In the genomic region with DNA sequence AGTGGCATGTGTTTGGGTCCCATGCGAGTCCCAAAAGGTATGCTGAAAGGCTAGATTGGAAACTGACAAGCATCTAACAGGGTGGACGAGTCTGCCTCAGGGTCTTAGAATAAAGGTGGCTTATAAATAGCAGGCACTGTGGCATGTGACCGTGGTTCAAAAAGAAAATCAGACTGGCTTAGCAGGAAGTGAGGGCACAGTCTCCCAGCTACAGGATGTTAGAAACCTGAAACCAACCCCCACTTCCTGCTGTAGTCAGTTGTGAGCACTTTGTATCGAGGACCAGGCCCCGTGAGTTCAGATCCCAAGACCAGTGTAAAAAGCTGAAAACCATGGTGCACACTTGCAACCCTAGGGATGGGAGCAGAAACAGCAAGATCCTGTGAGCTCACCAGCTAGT, we compare ENCODE assay signal across 14 mouse cellular contexts. TPM values are rescaled to one million over a fixed set of nuclear protein-coding genes. Genes with fewer than 3 reads are reported as not detected.
A peak's percentile ranks its signal among the peaks of the same experiment; 100 is the strongest.
DNase-seq lines count a peak whose midpoint lies in the region; ATAC-seq and TF ChIP-seq lines count a peak whose summit lies in the region.
"Had no signal": no experiment of that assay in that cellular context is flagged by ENCODE, and none has a peak within 500 bp of the region (broad histone marks: within the 10 kb centered on the region; RNA-seq: fewer than 3 reads in every experiment).

No protein-coding gene starts in this region.

- peaks cover 7 to 36% of the 10 kb centered on the region in 2 experiments for H3K36me3 ChIP-seq in CH12.LX (replicated peaks in 1 of 2; ENCODE audit: control insufficient read depth in 1 of 2, insufficient read depth in 1 of 2, low read length in 1 of 2)
- H3K36me3 ChIP-seq in limb, embryonic 10.5 days, result no peaks in the 10 kb centered on the region
- no peaks in the 10 kb centered on the region for H3K36me3 ChIP-seq in intestine, postnatal 0 days (ENCODE audit: control insufficient read depth, insufficient read depth)
- H3K36me3 ChIP-seq: G1E; hindbrain, embryonic 13.5 days had no signal

- no peak overlapping the region for H3K4me3 ChIP-seq in CH12.LX (replicated peaks in 1 of 3; ENCODE audit: low read depth in 2 of 3, low read length in 2 of 3, poor library complexity in 1 of 3)
- no peak overlapping the region for H3K4me3 ChIP-seq in limb, embryonic 10.5 days
- no peak overlapping the region for H3K4me3 ChIP-seq in intestine, postnatal 0 days (ENCODE audit: low read depth, low read length)
- no peak overlapping the region for H3K4me3 ChIP-seq in gastrocnemius, adult 2 months
- H3K4me3 ChIP-seq: hindbrain, embryonic 13.5 days had no signal

- TF ChIP-seq EP300 in CH12.LX (IDR thresholded peaks at IDR 0.05; ENCODE audit: low read length), result peak; percentile 44; the same call in 1 of the 2 replicates

- DNase-seq in 416B (ENCODE audit: low read depth) (peak; percentile 72), CH12.LX (ENCODE audit: extremely low read depth) (peak; percentile 72)
- no peak for DNase-seq in limb, embryonic 10.5 days (ENCODE audit: low spot score)
- DNase-seq in spleen, adult 18-20 months, result peak; percentile 34 to 40
- no peak for DNase-seq in gastrocnemius, adult 2 months
- DNase-seq in kidney, postnatal 14 days, result no peak
- DNase-seq: adrenal gland, adult 2 months; cerebellum, adult 9-11 months; gastrocnemius, postnatal 25 days had no signal

- 0 out of 2 replicates have a peak overlapping the region, but pooled peaks have one; percentile 42 for H3K4me2 ChIP-seq in CH12.LX (ENCODE audit: insufficient read depth, low read depth, poor library complexity, severe bottlenecking)
- no peak overlapping the region for H3K4me2 ChIP-seq in intestine, postnatal 0 days (replicated peaks; ENCODE audit: low read depth)
- H3K4me2 ChIP-seq: hindbrain, embryonic 13.5 days had no signal

- H3K4me1 ChIP-seq in CH12.LX (ENCODE audit: control insufficient read depth in 1 of 2, insufficient read depth in 2 of 2), result peaks cover 10 to 21% of the 10 kb centered on the region in 2 experiments
- H3K4me1 ChIP-seq in limb, embryonic 10.5 days, result peaks cover 7% of the 10 kb centered on the region
- no peaks in the 10 kb centered on the region for H3K4me1 ChIP-seq in intestine, postnatal 0 days (replicated peaks; ENCODE audit: control insufficient read depth, insufficient read depth, low read length)
- H3K4me1 ChIP-seq: hindbrain, embryonic 13.5 days had no signal

- dilution Hi-C loops in CH12.LX (cut with MboI; ENCODE audit: extremely low pct_ligation_motif_present, extremely low pct_unique_long_range_greater_than_20kb, low sequenced_read_pairs), result no loop called here

- TF ChIP-seq CTCF in CH12.LX (conservative IDR thresholded peaks at IDR 0.05 in 1 of 2, IDR thresholded peaks at IDR 0.05 in 1 of 2; ENCODE audit: low read depth in 2 of 2, low read length in 2 of 2), result no peak
- no peak for TF ChIP-seq CTCF in intestine, postnatal 0 days (IDR thresholded peaks at IDR 0.05; ENCODE audit: low read depth)
- TF ChIP-seq CTCF in gastrocnemius, adult 2 months (IDR thresholded peaks at IDR 0.05), result no peak

- WGBS in limb, embryonic 10.5 days, result 64% methylated on average over 5 of the region's 5 CpGs
- WGBS in intestine, postnatal 0 days, result 56% methylated on average over 5 of the region's 5 CpGs

- H3K9ac ChIP-seq in CH12.LX (ENCODE audit: insufficient read depth, low read depth), result 0 out of 2 replicates have a peak overlapping the region, but pooled peaks have one; percentile 12
- no peak overlapping the region for H3K9ac ChIP-seq in intestine, postnatal 0 days (ENCODE audit: low read depth, low read length)
- H3K9ac ChIP-seq: hindbrain, embryonic 13.5 days; liver, embryonic 14.5 days had no signal

- TF ChIP-seq RAD21 in CH12.LX (IDR thresholded peaks at IDR 0.05; ENCODE audit: low read depth, low read length), result no peak

- peaks cover 2% of the 10 kb centered on the region for H3K9me3 ChIP-seq in CH12.LX (replicated peaks; ENCODE audit: low read length)
- H3K9me3 ChIP-seq in limb, embryonic 10.5 days (replicated peaks), result no peaks in the 10 kb centered on the region
- H3K9me3 ChIP-seq in intestine, postnatal 0 days (ENCODE audit: control insufficient read depth), result no peaks in the 10 kb centered on the region
- H3K9me3 ChIP-seq: hindbrain, embryonic 13.5 days had no signal

- no peaks in the 10 kb centered on the region for H3K79me2 ChIP-seq in CH12.LX (replicated peaks; ENCODE audit: control insufficient read depth, extremely low read depth, insufficient read depth, poor library complexity, severe bottlenecking)

- no peak for ATAC-seq in cerebellum, adult (ENCODE audit: insufficient number of reproducible peaks, low FRiP score, low TSS enrichment)
- no peak for ATAC-seq in intestine, postnatal 0 days

- TF ChIP-seq POLR2A in CH12.LX (IDR thresholded peaks at IDR 0.05; ENCODE audit: low read depth, low read length), result peak; percentile 36; the same call in 1 of the 2 replicates

- no peaks in the 10 kb centered on the region for H3K27me3 ChIP-seq in CH12.LX (replicated peaks)
- H3K27me3 ChIP-seq in limb, embryonic 10.5 days (ENCODE audit: low read depth, poor library complexity, severe bottlenecking), result no peaks in the 10 kb centered on the region
- H3K27me3 ChIP-seq in intestine, postnatal 0 days (replicated peaks; ENCODE audit: control insufficient read depth, insufficient read depth, low read length), result no peaks in the 10 kb centered on the region
- H3K27me3 ChIP-seq: hindbrain, embryonic 13.5 days had no signal

- in situ Hi-C loops in CH12.LX (cut with MboI; ENCODE audit: low pct_ligation_motif_present, low pct_unique_long_range_greater_than_20kb, low sequenced_read_pairs), result no loop called here

- intact Hi-C loops in gastrocnemius, adult 2 months (cut with DNase I), result no loop called here

- H3K27ac ChIP-seq in CH12.LX (ENCODE audit: insufficient read depth, low read depth), result peak overlapping the region; percentile 54
- 0 out of 2 replicates have a peak overlapping the region, but pooled peaks have one; percentile 14 for H3K27ac ChIP-seq in limb, embryonic 10.5 days
- no peak overlapping the region for H3K27ac ChIP-seq in intestine, postnatal 0 days (ENCODE audit: low read depth, low read length)
- H3K27ac ChIP-seq in gastrocnemius, adult 2 months, result no peak overlapping the region
- H3K27ac ChIP-seq: hindbrain, embryonic 13.5 days; liver, embryonic 14.5 days had no signal

TF ChIP-seq in CH12.LX, 34 proteins besides CTCF, POLR2A, EP300 and RAD21:
- no peak for TF ChIP-seq USF1 (IDR thresholded peaks at IDR 0.05; ENCODE audit: low read depth, low read length)
- peak; percentile 64 for TF ChIP-seq BHLHE40 (IDR thresholded peaks at IDR 0.05; ENCODE audit: low read depth, low read length)
- TF ChIP-seq NELFE (IDR thresholded peaks at IDR 0.05; ENCODE audit: low read depth, low read length), result no peak
- no peak for TF ChIP-seq CHD2 (IDR thresholded peaks at IDR 0.05; ENCODE audit: low read length)
- no peak for TF ChIP-seq KAT2A (IDR thresholded peaks at IDR 0.05; ENCODE audit: insufficient replicate concordance, low read length)
- TF ChIP-seq PAX5 (IDR thresholded peaks at IDR 0.05; ENCODE audit: low read length), result no peak
- no peak for TF ChIP-seq ZKSCAN1 (IDR thresholded peaks at IDR 0.05; ENCODE audit: borderline replicate concordance, low read depth, low read length)
- peak; percentile 4; the same call in 1 of the 2 replicates for TF ChIP-seq USF2 (conservative IDR thresholded peaks at IDR 0.05; ENCODE audit: low read depth, low read length)
- no peak for TF ChIP-seq ZMIZ1 (IDR thresholded peaks at IDR 0.05; ENCODE audit: low read depth, low read length)
- TF ChIP-seq TCF12 (IDR thresholded peaks at IDR 0.05; ENCODE audit: low read depth, low read length), result no peak
- TF ChIP-seq ETS1 (conservative IDR thresholded peaks at IDR 0.05; ENCODE audit: low read depth, low read length), result no peak
- peak; percentile 74 for TF ChIP-seq ELF1 (IDR thresholded peaks at IDR 0.05; ENCODE audit: low read depth, low read length)
- TF ChIP-seq IRF4 (IDR thresholded peaks at IDR 0.05; ENCODE audit: low read depth, low read length), result peak; percentile 52
- no peak for TF ChIP-seq E2F4 (IDR thresholded peaks at IDR 0.05; ENCODE audit: insufficient replicate concordance, low read depth, low read length)
- 0 out of 2 replicates have a peak, but pooled peaks have one; percentile 26 for TF ChIP-seq TBP (conservative IDR thresholded peaks at IDR 0.05; ENCODE audit: low read depth, low read length)
- TF ChIP-seq HCFC1 (IDR thresholded peaks at IDR 0.05; ENCODE audit: low read depth, low read length), result 0 out of 2 replicates have a peak, but pooled peaks have one; percentile 22
- TF ChIP-seq MYC (IDR thresholded peaks at IDR 0.05; ENCODE audit: low read depth, low read length), result 0 out of 2 replicates have a peak, but pooled peaks have one; percentile 34
- TF ChIP-seq POLR2AphosphoS2 (IDR thresholded peaks at IDR 0.05; ENCODE audit: low read depth, low read length), result no peak
- TF ChIP-seq MEF2A (IDR thresholded peaks at IDR 0.05; ENCODE audit: borderline replicate concordance, low read depth, low read length), result 0 out of 2 replicates have a peak, but pooled peaks have one; percentile 14

RNA-seq across cellular contexts. Expression of gene Sp100, which starts 37.6 kb away (rescaled TPM):
- total RNA-seq in CH12.LX (2012; rRNA removed), result 21.1 and 24.7 TPM in 2 replicates
- total RNA-seq in CH12.LX (2014; rRNA removed), result 64.6 and 74.0 TPM in 2 replicates
- polyA plus RNA-seq in CH12.LX (2012; ENCODE audit: insufficient read length, low read depth), result 54.1 and 59.5 TPM in 2 replicates
- 0.24 and 0.29 TPM in 2 replicates for polyA plus RNA-seq in limb, embryonic 10.5 days (2016; fragmentation: Nextera tagmentation; extraction: Ambion mirVana)
- polyA plus RNA-seq in intestine, postnatal 0 days (2015; fragmentation: Nextera tagmentation; extraction: Ambion mirVana), result 4.2 and 6.2 TPM in 2 replicates
- total RNA-seq in gastrocnemius, adult 2 months (2021), result 1 to 10 TPM; 6.3 to 7.8 TPM
- polyA plus RNA-seq: G1E had no signal

Comparison
In these comparisons a context has a peak if more than half of its experiments do, and no peak if none do; other contexts are left out.
1. DNase-seq: peak in 416B (single experiment), CH12.LX (single experiment) and spleen, adult 18-20 months (2 of 2); none in limb, embryonic 10.5 days (single experiment), gastrocnemius, adult 2 months (single experiment) and kidney, postnatal 14 days (single experiment).
2. H3K27ac ChIP-seq: peak in CH12.LX (single experiment) and limb, embryonic 10.5 days (single experiment); none in intestine, postnatal 0 days (single experiment) and gastrocnemius, adult 2 months (single experiment).